Mouse (Mus musculus) gastrocnemius, postnatal 14 days (tissue): ENCODE measurements around the gene Ttc19. TPM values are rescaled to one million over a fixed set of nuclear protein-coding genes. Genes with fewer than 3 reads are reported as not detected.
"Not testable (repeated sequence)": the region's sequence is repeated elsewhere in the genome, so short reads cannot be mapped to it uniquely, and the experiment has no call there.

Experiments used
- DNase-seq: peaks from one replicate; pipeline ENCODE4 v3.0.0; 2021; ENCODE audit warnings: mixed read lengths
- intact Hi-C: fragments of 180-260 bp; cut with DNase I; formaldehyde crosslinking; loops from one replicate; pipeline ENCODE4 v1.15.1; 2025; ENCODE audit warnings: low total_unique reads
- total RNA-seq, 2 experiments: library from RNA; stranded (reverse); gene quantifications; 2 replicates each; pipeline ENCODE4 v1.2.3; 2021

Gene Ttc19
- total RNA-seq, 2 experiments from 2014 or later, result 25.4 to 26.1 TPM

- intact Hi-C loops, result loop anchor here (5.0 kb wide), 1 partner anchor 230 kb away; no protein-coding TSS in a partner anchor
- DNase-seq, result no peak
Observed at GRCm38 (mm10) chr11:62277086-62277485, 4.2 kb upstream of the Ttc19 start.

- intact Hi-C loops, result loop anchor here (2.0 to 5.0 kb wide), 2 partner anchors 151 to 231 kb away; no protein-coding TSS in a partner anchor
- DNase-seq, result peak; percentile 58
Observed at GRCm38 (mm10) chr11:62278027-62278426, 3.2 kb upstream of the Ttc19 start.

- intact Hi-C loops, result no loop called here
- peak; percentile 66 for DNase-seq
Observed at GRCm38 (mm10) chr11:62281601-62281997, 326 bp downstream of the Ttc19 start.

- intact Hi-C loops, DNase-seq: not testable (repeated sequence)
Observed at GRCm38 (mm10) chr11:62284020-62284419, 2.7 kb downstream of the Ttc19 start.

- DNase-seq, result no peak
- intact Hi-C loops, result no loop called here
Observed at GRCm38 (mm10) chr11:62285020-62285419, 3.7 kb downstream of the Ttc19 start.

- intact Hi-C loops, result no loop called here
- DNase-seq, result no peak
Observed at GRCm38 (mm10) chr11:62287700-62288099, 6.4 kb downstream of the Ttc19 start.

GRCm38 (mm10) chr11:62294121-62294520 lies 12.8 kb downstream of the Ttc19 start:
- intact Hi-C loops, result no loop called here
- no peak for DNase-seq

GRCm38 (mm10) chr11:62298883-62299282 lies 17.6 kb downstream of the Ttc19 start:
- intact Hi-C loops, result no loop called here

GRCm38 (mm10) chr11:62305866-62306265 lies 24.6 kb downstream of the Ttc19 start:
- intact Hi-C loops, result no loop called here
- no peak for DNase-seq

More at GRCm38 (mm10) chr11:62298883-62299282, 17.6 kb downstream of the Ttc19 start:
- DNase-seq, result peak; percentile 30

- no peak for DNase-seq
Observed at GRCm38 (mm10) chr11:62309296-62309695, 28.0 kb downstream of the Ttc19 start.

GRCm38 (mm10) chr11:62314984-62315383 lies 33.7 kb downstream of the Ttc19 start:
- intact Hi-C loops, result no loop called here

More at GRCm38 (mm10) chr11:62309296-62309695, 28.0 kb downstream of the Ttc19 start:
- intact Hi-C loops, result no loop called here

GRCm38 (mm10) chr11:62317746-62318145 lies 36.5 kb downstream of the Ttc19 start:
- no peak for DNase-seq
- intact Hi-C loops, result no loop called here

More at GRCm38 (mm10) chr11:62314984-62315383, 33.7 kb downstream of the Ttc19 start:
- DNase-seq, result no peak

- no peak for DNase-seq
- intact Hi-C loops, result no loop called here
Observed at GRCm38 (mm10) chr11:62320097-62320496, 38.8 kb downstream of the Ttc19 start.

- intact Hi-C loops, result no loop called here
- DNase-seq, result no peak
Observed at GRCm38 (mm10) chr11:62323659-62324058, 42.4 kb downstream of the Ttc19 start.

- intact Hi-C loops, result loop anchor here (10.0 kb wide), 1 partner anchor 54 kb away; no protein-coding TSS in a partner anchor
- no peak for DNase-seq
Observed at GRCm38 (mm10) chr11:62331141-62331540, 49.9 kb downstream of the Ttc19 start.

GRCm38 (mm10) chr11:62332228-62332627 lies 51.0 kb downstream of the Ttc19 start:
- no peak for DNase-seq
- intact Hi-C loops, result loop anchor here (10.0 kb wide), 1 partner anchor 53 kb away; no protein-coding TSS in a partner anchor

- DNase-seq, result no peak
- intact Hi-C loops, result no loop called here
Observed at GRCm38 (mm10) chr11:62343002-62343401, 61.7 kb downstream of the Ttc19 start.

GRCm38 (mm10) chr11:62351948-62352347 lies 70.7 kb downstream of the Ttc19 start:
- no peak for DNase-seq
- intact Hi-C loops, result no loop called here

- no peak for DNase-seq
- intact Hi-C loops, result no loop called here
Observed at GRCm38 (mm10) chr11:62355216-62355615, 73.9 kb downstream of the Ttc19 start.

- intact Hi-C loops, result no loop called here
Observed at GRCm38 (mm10) chr11:62366879-62367278, 85.6 kb downstream of the Ttc19 start.

GRCm38 (mm10) chr11:62369924-62370323 lies 88.7 kb downstream of the Ttc19 start:
- no peak for DNase-seq
- intact Hi-C loops, result no loop called here

More at GRCm38 (mm10) chr11:62366879-62367278, 85.6 kb downstream of the Ttc19 start:
- DNase-seq, result no peak

- intact Hi-C loops, result no loop called here
- no peak for DNase-seq
Observed at GRCm38 (mm10) chr11:62371776-62372175, 90.5 kb downstream of the Ttc19 start.
